Mouse (Mus musculus) lung, postnatal 14 days (tissue): ENCODE measurements at regions not wholly inside any gene's neighbourhood (a gene's known extent, or its start where the extent isn't known, plus 50 kb on each side); places are given as distances from the start of the nearest gene placed in this dataset.

ENCODE experiments used
- DNase-seq: peaks from one replicate; pipeline ENCODE4 v3.0.0; 2021

DNA sequence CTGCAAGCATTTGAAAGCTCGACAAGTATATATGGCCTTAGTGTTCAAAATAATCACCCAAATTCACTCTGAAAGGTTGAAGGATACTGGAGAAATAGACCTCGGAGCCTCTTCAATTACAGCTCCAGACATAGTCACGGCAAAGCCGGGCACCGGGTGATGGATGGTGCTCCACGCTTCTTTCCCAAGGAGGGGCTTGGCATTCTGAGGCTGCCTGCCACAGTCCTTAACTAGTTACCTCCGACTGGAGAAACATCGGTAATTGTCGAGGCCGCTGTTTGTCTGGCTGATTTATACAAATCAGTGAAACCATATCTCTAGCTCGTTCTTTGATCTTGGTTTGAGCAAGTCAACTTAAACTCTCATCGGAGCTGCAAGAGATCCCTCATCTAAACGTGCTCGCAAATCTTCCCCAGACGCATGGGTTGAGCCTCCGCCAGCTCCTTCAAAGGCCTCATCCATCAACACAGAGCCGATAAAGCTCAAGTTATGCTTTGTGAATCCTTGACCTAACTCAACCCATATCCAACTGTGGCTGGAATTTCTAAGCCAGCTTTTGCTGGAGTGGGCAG, 145.4 kb upstream of the Stx16 start:
- no peak for DNase-seq

- no peak for DNase-seq
These were observed 140.4 kb upstream of the Stx16 start for GRCm38 (mm10) chr2:173935706-173936105.

DNA sequence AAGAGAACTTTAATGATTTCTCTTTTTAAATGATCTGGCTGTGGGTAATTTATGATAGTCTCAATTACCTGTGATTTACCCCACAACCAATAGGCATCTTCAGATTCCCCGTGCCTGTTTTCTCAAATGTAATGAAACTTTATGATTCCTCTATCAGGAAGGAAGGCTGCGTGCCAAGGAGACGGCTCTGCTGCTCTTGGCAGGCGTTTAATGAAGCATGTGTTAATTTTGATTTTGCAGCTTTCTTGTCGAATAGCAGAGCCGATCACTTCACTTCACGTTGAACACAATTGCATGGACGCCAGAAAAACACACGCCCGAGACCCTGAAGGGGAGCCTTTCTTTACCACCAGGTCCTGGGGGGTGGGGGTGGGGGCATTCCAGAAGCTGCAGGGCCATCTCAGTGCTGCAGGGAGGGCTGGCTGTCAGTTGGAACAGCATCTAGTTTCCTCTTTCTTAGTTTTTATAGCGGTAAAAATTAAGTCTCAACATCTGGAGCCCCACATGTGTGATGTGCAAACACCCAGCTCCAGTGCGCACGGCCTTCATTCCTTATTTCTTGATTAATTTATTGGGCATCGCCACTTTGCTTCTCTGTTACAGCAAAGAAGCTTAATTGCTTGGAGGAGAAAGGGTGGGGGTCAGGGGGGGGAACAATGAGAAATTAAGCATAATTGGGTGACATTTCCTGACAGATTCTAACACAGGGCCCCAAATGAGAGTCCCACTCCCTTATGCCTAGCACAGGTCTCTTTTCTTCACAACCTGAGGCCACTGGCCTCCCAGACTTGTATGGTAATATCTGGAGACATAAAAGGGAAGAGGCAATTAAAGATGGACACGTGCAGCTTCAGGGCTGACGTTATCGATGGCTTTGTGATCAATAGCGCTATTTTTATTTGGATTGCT, 138.3 kb upstream of the Stx16 start:
- no peak for DNase-seq

GRCm38 (mm10) chr2:173938440-173938787, 137.7 kb upstream of the Stx16 start:
- DNase-seq: no peak

DNA sequence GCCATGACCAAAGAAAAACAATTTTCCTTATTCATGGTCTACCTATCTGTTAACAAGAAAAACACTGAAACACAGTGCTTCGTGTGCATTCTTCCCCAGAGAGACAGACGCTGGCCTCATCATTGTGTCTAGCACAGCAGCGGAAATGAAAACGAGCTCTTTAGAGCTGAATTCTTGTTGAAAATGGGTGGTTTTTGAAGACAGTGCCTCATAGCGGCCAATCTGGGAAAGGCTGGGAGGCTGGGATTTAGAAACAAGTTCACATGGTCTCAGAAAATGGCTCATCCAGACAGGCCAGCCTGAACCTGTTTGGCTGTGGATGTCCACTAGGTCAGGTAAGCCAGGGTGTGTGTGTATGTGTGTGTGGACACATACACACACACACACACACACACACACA, 130.7 kb upstream of the Stx16 start:
- DNase-seq: no peak

- DNase-seq: no peak
These were observed 127.5 kb upstream of the Stx16 start for GRCm38 (mm10) chr2:173948586-173948985.

DNA sequence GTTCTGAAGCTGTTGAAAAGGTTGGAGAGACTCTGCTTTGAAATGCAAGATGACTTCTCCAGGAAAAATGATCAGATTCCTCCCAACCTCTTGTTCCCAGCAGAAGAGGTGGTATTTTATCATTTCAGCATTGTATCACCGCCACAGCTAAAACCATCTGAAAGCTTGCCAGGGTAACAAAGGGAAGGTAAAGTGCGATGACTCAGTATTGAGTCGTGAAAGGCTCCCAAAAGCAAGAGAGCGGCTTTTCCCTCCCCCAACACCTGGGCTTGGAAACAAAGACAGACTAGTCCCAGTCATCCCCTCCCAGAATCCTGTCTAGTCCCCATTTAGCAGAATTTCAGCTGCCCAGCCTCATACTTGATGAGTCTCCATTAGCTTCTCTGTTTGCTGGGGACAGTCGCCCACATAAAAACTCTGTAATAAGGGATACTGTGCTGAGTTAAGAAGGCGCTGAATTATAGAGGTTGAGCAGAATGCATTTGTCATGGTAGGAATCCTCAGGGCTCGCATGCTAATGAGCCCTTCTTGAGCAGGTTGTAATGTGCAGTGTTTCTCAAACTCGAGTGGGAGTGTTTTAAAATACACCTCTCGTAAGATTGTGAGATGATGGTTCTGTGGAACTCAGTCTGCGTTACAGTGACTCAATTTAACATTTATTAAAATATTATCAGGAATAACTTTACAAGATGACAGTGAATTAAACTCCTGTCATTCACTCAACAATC, 125.8 kb upstream of the Stx16 start:
- no peak for DNase-seq

DNA sequence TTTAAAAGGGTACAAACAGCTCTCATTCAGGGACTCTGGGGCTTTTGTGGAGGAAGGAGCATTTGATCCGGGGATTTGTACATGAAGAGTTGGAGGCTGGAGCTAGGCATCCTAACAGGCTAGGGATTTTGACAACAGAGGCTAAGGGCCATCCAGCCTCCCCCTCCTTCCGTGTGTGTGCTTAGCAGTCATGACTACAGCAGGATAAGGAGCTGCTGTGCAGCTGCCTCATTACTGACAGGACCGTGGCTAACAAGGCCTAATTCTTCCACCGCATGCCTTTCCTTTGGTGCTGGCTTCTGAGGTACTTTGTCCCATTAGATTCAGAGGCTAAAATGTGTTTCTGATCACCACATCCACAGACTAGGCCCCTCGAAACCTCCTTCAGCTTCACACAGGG, 110.0 kb upstream of the Stx16 start:
- DNase-seq: no peak

DNA sequence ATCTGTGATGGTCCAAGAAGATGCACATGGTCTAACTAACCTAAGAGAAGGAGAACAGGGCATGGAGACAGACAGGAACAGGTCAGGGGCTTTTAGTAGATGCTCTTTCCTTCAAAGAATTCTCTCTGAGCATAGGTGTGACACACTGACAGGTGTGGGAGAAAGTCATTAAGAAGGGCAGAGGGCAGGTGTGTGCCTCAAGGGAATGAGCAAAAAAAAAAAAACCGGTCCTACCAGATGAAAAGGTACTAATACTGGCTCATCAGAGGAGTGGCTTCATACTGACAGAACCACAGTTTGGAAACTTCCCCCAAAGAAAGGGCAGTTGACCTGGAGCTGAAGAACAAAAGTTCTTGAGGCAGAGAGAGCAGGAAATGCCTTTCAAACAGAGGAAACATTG, 105.3 kb upstream of the Stx16 start:
- no peak for DNase-seq

GRCm38 (mm10) chr2:173976314-173977053, 99.6 kb upstream of the Stx16 start:
- no peak for DNase-seq

DNA sequence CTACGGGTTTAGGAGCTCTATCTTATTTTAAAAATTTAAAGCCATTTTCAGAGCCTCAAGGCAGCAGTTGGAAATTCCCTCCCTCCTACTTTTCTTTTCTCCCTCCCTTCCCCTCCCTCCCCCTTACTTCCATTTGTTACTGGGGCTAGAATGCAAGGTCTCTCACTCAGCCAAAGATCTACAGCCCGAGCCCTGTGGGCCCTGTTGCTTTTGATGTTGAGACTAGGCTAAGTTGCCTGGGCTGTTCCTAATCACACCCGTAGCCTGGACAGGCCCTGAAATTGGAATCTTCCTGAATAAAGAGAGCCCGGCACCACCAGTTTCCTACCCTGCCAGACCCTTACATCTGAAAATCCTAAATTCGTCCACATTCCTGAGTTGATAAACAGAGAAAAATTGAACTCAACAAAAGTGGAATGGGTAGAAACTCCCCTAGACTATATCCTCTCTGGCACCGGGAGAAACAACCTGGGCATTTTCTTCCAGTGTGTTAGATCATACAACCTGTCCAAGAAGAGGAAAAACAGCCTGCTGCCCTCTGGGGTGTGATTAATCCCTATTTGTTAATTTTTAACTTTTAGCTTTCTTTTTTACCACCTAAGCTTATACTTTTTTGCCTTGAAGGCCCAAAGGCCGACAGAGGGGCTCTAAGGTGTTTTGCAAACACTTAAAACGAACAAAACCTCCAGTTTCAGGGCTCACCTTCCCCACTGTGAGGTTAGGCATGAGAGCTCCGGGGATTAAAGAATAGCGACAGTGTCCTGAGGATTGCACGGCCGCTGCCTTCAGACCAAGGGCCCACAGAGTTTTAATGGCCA, 98.7 kb upstream of the Stx16 start:
- no peak for DNase-seq

DNA sequence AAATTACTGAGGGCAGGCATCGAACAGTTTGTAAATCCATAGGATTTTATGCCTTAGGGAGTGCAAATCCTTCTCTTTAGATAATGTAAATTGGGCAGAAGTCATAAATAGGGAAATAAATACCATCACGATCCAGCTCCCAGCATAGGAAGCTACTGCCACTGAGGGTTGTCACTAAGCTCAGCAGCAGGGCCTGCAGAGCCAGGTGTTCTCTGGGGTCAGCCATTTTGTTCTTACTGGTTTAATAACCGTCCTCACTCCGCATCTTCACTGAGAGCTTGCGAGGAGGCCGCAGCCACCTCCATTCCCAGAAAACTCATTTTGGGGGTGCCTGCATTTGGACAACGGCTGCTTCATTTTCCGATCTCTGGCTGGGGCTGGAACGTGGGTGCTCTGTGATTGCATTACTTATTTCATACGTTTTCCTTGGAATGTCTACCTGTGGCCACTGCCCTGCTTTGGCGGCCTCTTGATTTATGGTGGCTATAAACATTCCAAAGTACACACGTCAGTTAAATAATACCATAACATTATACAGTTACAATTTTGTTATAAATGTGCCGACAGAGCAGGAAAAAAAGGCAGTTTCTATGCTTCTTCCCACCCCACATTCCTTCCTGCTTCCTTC, 97.9 kb upstream of the Stx16 start:
- no peak for DNase-seq

DNA sequence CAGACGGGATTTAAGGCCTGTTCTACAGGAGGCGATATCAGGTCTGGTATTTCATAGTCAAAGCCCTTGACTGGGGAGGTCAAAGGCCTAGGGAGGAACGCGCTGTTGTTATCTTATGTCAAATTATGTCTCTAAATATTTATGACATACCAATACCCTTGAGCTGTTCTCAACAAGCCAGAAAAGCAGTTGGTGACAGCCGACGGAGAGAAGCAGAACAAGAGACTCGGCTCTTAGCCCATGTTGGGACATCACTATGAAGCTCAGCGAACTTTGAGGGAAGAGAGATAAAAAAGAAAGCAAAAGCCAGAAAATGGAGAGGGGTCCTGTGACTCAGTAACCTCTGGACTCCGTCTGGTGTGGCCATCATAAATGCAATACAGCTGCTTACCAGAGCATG, 95.1 kb upstream of the Stx16 start:
- DNase-seq: no peak

DNA sequence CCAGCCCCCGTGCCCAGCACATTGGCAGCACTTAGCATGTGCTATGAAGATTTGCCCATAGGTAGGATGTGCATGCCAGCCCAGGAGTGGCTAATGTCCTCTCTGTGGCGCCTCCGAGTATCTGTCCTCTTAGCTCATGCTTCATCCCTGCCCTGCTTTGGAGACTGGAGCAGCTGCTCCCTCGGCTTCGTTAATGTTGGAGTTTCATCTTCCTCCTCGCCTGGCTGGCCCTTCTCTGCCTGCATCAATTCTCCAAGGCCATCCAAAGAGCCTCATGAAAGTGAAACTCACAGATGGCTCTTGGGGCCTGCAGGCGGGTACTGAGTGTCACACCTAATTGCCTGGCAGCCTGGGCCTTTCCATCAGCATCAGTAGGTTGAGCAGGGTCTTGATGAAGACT, 88.6 kb upstream of the Stx16 start:
- DNase-seq: no peak

DNA sequence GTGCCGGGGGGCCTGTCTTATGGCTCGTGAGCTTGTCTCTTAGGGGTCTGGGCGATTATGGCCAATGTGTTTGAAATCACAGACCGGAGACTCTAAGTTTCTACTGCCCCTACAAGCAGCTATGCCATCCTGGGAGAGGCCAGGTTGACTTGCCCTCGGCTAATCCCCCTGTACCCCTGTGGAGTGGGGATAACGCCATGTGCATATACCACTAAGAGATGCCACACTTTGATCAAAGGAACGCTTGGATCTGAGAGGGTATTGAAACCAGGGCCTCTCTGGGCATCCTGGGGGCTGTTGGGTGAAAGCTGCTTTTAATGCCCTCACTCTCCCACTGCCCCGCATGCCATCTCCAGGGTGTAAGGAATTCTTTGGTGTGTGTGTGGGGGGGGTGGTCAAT, 88.2 kb upstream of the Stx16 start:
- no peak for DNase-seq

GRCm38 (mm10) chr2:173988641-173989336, 87.3 kb upstream of the Stx16 start:
- DNase-seq: no peak

DNA sequence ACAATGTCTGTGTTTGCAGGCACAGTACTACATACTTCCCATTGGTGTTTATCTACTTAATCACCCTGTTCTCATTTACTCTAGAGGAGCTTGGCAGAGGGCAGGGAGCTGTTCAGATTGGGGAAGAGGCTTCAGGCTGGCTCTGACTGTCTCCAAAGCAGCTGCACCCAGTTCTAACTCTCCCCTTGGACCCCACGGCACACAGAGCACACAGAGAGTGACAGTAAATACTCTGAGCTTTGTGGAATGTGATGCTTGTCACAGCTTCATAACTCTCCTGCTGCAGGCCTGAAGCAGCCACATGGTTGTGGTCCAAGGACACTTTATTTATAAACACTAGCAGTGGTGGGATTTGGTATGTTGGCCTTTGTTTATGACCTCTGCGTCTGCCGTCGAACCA, 85.4 kb upstream of the Stx16 start:
- no peak for DNase-seq

DNA sequence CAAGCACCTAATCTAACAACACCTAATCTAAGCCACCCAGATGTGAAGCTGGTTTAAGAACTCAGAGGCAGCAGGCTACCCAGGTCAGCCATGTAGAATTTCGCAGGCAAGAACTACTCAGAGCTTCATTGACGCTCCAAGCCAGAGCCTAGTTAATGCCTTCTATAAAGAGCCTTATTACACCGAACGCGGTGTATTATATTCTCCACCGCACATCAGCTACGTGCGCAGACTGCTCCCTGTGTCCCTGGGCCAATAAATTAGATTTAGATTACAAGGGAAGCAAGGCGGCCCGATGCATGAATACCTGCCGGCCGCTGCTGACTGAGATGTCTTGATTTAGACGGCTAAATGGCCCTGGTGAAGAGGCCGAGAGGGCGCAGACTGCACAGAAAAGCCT, 84.7 kb upstream of the Stx16 start:
- DNase-seq: no peak

- DNase-seq: no peak
These were observed 84.1 kb upstream of the Stx16 start for GRCm38 (mm10) chr2:173992041-173992440.

DNA sequence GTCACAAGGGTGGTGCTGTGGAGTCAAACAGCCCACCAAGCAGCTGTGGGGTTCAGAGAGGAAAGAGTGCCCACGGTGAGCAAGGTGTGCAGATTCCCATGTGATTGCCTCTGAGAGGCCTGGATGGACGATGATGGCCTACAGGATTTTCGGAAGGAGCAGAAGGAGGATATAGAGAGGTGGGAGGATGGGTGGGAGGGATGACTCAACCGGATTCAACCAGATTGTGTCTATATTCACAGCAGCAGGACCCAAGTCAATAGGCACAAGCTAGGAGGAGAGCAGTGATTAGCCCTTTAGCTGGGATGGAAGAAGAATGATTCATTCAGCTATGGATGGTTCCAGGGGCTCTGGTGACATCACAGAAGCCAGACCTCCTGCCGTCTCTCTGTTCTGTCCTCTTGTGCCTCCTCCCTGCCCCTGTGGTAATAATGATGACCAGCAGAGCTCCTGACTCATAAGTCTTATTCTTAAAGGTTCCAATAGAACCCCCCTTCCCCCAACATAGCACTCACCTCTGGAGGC, 82.6 kb upstream of the Stx16 start:
- DNase-seq: no peak
